Mouse (Mus musculus): ENCODE measurements at regions not wholly inside any gene's neighbourhood (a gene's known extent, or its start where the extent isn't known, plus 50 kb on each side); places are given as distances from the start of the nearest gene placed in this dataset.

- no peaks in the 10 kb centered on the region for H3K36me3 ChIP-seq (ENCODE audit: control insufficient read depth, insufficient read depth, low read length)
- H3K4me1 ChIP-seq (replicated peaks; ENCODE audit: control insufficient read depth, insufficient read depth, low read length) = no peaks in the 10 kb centered on the region
- no peaks in the 10 kb centered on the region for H3K27me3 ChIP-seq (ENCODE audit: control insufficient read depth, insufficient read depth, low read length)
- H3K4me3 ChIP-seq (ENCODE audit: control insufficient read depth, insufficient read depth, low read length) = no peak overlapping the region
- TF ChIP-seq CTCF (IDR thresholded peaks at IDR 0.05; ENCODE audit: borderline replicate concordance, control insufficient read depth, extremely low read depth, insufficient read depth, low read length, poor library complexity) (peak; percentile 70; the same call in 1 of the 2 replicates), POLR2A (IDR thresholded peaks at IDR 0.05; ENCODE audit: control insufficient read depth, extremely low read depth, insufficient read depth, low read length, poor library complexity) (no peak)
- WGBS = 14% methylated on average over 18 of the region's 18 CpGs
- no peak overlapping the region for H3K27ac ChIP-seq (ENCODE audit: control insufficient read depth, insufficient read depth, low read length)
- DNase-seq = peak; percentile 10
Measured at GRCm38 (mm10) chr3:14381421-14381992, 99.0 kb upstream of the Slc7a12 start.

GRCm38 (mm10) chr3:14390656-14391055, 89.8 kb upstream of the Slc7a12 start:
- no peak for DNase-seq
- H3K4me1 ChIP-seq (replicated peaks; ENCODE audit: control insufficient read depth, insufficient read depth, low read length) = no peaks in the 10 kb centered on the region
- TF ChIP-seq CTCF (IDR thresholded peaks at IDR 0.05; ENCODE audit: borderline replicate concordance, control insufficient read depth, extremely low read depth, insufficient read depth, low read length, poor library complexity) (no peak), POLR2A (IDR thresholded peaks at IDR 0.05; ENCODE audit: control insufficient read depth, extremely low read depth, insufficient read depth, low read length, poor library complexity) (no peak)
- no peaks in the 10 kb centered on the region for H3K27me3 ChIP-seq (ENCODE audit: control insufficient read depth, insufficient read depth, low read length)
- no peak overlapping the region for H3K4me3 ChIP-seq (ENCODE audit: control insufficient read depth, insufficient read depth, low read length)
- no peak overlapping the region for H3K27ac ChIP-seq (ENCODE audit: control insufficient read depth, insufficient read depth, low read length)
- WGBS = 77% methylated on average over 1 of the region's 1 CpGs
- H3K36me3 ChIP-seq (ENCODE audit: control insufficient read depth, insufficient read depth, low read length) = no peaks in the 10 kb centered on the region

- no peaks in the 10 kb centered on the region for H3K27me3 ChIP-seq (ENCODE audit: control insufficient read depth, insufficient read depth, low read length)
- no peak overlapping the region for H3K27ac ChIP-seq (ENCODE audit: control insufficient read depth, insufficient read depth, low read length)
- no peaks in the 10 kb centered on the region for H3K4me1 ChIP-seq (replicated peaks; ENCODE audit: control insufficient read depth, insufficient read depth, low read length)
- H3K4me3 ChIP-seq (ENCODE audit: control insufficient read depth, insufficient read depth, low read length) = no peak overlapping the region
- no peaks in the 10 kb centered on the region for H3K36me3 ChIP-seq (ENCODE audit: control insufficient read depth, insufficient read depth, low read length)
- no peak for DNase-seq
- WGBS = 89% methylated on average over 3 of the region's 3 CpGs
- TF ChIP-seq CTCF (IDR thresholded peaks at IDR 0.05; ENCODE audit: borderline replicate concordance, control insufficient read depth, extremely low read depth, insufficient read depth, low read length, poor library complexity) = no peak
- no peak for TF ChIP-seq POLR2A (IDR thresholded peaks at IDR 0.05; ENCODE audit: control insufficient read depth, extremely low read depth, insufficient read depth, low read length, poor library complexity)
Measured at GRCm38 (mm10) chr3:14398676-14399075, 81.8 kb upstream of the Slc7a12 start.

GRCm38 (mm10) chr3:14408435-14409125, 71.9 kb upstream of the Slc7a12 start:
- no peak for TF ChIP-seq CTCF (IDR thresholded peaks at IDR 0.05; ENCODE audit: borderline replicate concordance, control insufficient read depth, extremely low read depth, insufficient read depth, low read length, poor library complexity)
- H3K27me3 ChIP-seq (ENCODE audit: control insufficient read depth, insufficient read depth, low read length) = no peaks in the 10 kb centered on the region
- no peaks in the 10 kb centered on the region for H3K36me3 ChIP-seq (ENCODE audit: control insufficient read depth, insufficient read depth, low read length)
- H3K4me3 ChIP-seq (ENCODE audit: control insufficient read depth, insufficient read depth, low read length) = no peak overlapping the region
- DNase-seq = no peak
- H3K4me1 ChIP-seq (replicated peaks; ENCODE audit: control insufficient read depth, insufficient read depth, low read length) = no peaks in the 10 kb centered on the region
- 67% methylated on average over 1 of the region's 1 CpGs for WGBS
- H3K27ac ChIP-seq (ENCODE audit: control insufficient read depth, insufficient read depth, low read length) = no peak overlapping the region
